Mouse (Mus musculus) CH12.LX (cell line): ENCODE measurements around the gene Coro2a.

ENCODE experiments used
- CTCF ChIP-seq, 2 experiments: IDR thresholded peaks in 1 of 2; conservative IDR thresholded peaks in 1 of 2; 2 replicates each; pipeline ENCODE4 v1.5.1; 2011 to 2012; ENCODE audit warnings: low read depth in 2 of 2, low read length in 2 of 2, improper control_type of control experiment in 1 of 2, inconsistent platforms in 1 of 2, mild to moderate bottlenecking in 1 of 2, moderate library complexity in 1 of 2
- E2F4 ChIP-seq: IDR thresholded peaks from 2 replicates; pipeline ENCODE4 v1.6.1; 2011; ENCODE audit warnings: low read depth, low read length, improper control_type of control experiment; ENCODE audit not compliant: insufficient replicate concordance
- EP300 ChIP-seq: IDR thresholded peaks from 2 replicates; pipeline ENCODE4 v1.6.1; 2011; ENCODE audit warnings: low read length, improper control_type of control experiment
- ETS1 ChIP-seq: conservative IDR thresholded peaks from 2 replicates; pipeline ENCODE4 v1.6.1; 2012; ENCODE audit warnings: low read depth, mild to moderate bottlenecking, inconsistent platforms, low read length, improper control_type of control experiment, moderate library complexity
- HCFC1 ChIP-seq: IDR thresholded peaks from 2 replicates; pipeline ENCODE4 v1.6.1; 2012; ENCODE audit warnings: low read depth, mild to moderate bottlenecking, inconsistent platforms, low read length, improper control_type of control experiment
- MAFK ChIP-seq: IDR thresholded peaks from 2 replicates; pipeline ENCODE4 v1.6.1; 2011; ENCODE audit warnings: low read length, improper control_type of control experiment; ENCODE audit not compliant: insufficient replicate concordance

GRCm38 (mm10) chr4:46597286-46597961, 4.6 kb downstream of the Coro2a start:
- TF ChIP-seq CTCF (conservative IDR thresholded peaks at IDR 0.05 in 1 of 2, IDR thresholded peaks at IDR 0.05 in 1 of 2; ENCODE audit: low read depth in 2 of 2, low read length in 2 of 2) (no peak), E2F4 (no peak), HCFC1 (no peak), MAFK (0 out of 2 replicates have a peak, but pooled peaks have one; percentile 4), EP300 (0 out of 2 replicates have a peak, but pooled peaks have one; percentile 25), ETS1 (peak; percentile 11; the same call in 1 of the 2 replicates)
